Mouse (Mus musculus) midbrain, postnatal 0 days (tissue): ENCODE results near the gene Prok1. TPM values are rescaled to one million over a fixed set of nuclear protein-coding genes. Genes with fewer than 3 reads are reported as not detected.

ENCODE experiments used
- ATAC-seq: fragments of 200-750 bp; cut with Nextera tagmentation; 2 replicates; pipeline ENCODE4 v1.8.0; 2017; ENCODE audit warnings: moderate number of reproducible peaks, mild to moderate bottlenecking, moderate TSS enrichment, moderate library complexity; ENCODE audit not compliant: low FRiP score
- DNase-seq: peaks from one replicate; pipeline ENCODE4 v3.0.0-alpha.2; 2015; ENCODE audit warnings: low spot score
- H3K27ac ChIP-seq: fragments of 300-500 bp; sonication (generic); 2 replicates; pipeline ENCODE4 v1.5.1; 2014; ENCODE audit warnings: low read depth, mild to moderate bottlenecking, low read length, mixed read lengths
- H3K27me3 ChIP-seq: fragments of 300-500 bp; sonication (generic); 2 replicates; pipeline ENCODE4 v1.6.1; 2014; ENCODE audit warnings: low read length, control low read depth, mixed read lengths; ENCODE audit not compliant: insufficient read depth
- H3K36me3 ChIP-seq: fragments of 300-500 bp; sonication (generic); 2 replicates; pipeline ENCODE4 v1.6.1; 2014; ENCODE audit warnings: low read length, control low read depth, mixed read lengths; ENCODE audit not compliant: insufficient read depth
- H3K4me1 ChIP-seq: fragments of 300-500 bp; sonication (generic); 2 replicates; pipeline ENCODE4 v1.6.1; 2014; ENCODE audit warnings: mild to moderate bottlenecking, control low read depth, antibody characterized with exemption, low read length, mixed read lengths; ENCODE audit not compliant: insufficient read depth
- H3K4me2 ChIP-seq: fragments of 300-500 bp; sonication (generic); 2 replicates; pipeline ENCODE4 v1.6.1; 2014; ENCODE audit warnings: low read depth, mild to moderate bottlenecking, low read length, mixed read lengths; ENCODE audit not compliant: poor library complexity, severe bottlenecking
- H3K4me3 ChIP-seq: fragments of 300-500 bp; sonication (generic); 2 replicates; pipeline ENCODE4 v1.5.1; 2014; ENCODE audit warnings: low read depth, mild to moderate bottlenecking, low read length, moderate library complexity
- H3K9ac ChIP-seq: fragments of 300-500 bp; sonication (generic); replicated peaks from 2 replicates; pipeline ENCODE4 v1.6.1; 2014; ENCODE audit warnings: mild to moderate bottlenecking, low read length, moderate library complexity, mixed read lengths; ENCODE audit not compliant: poor library complexity, severe bottlenecking
- H3K9me3 ChIP-seq: fragments of 300-500 bp; sonication (generic); 2 replicates; pipeline ENCODE4 v1.6.1; 2016; ENCODE audit warnings: low read length, control low read depth
- CTCF ChIP-seq: IDR thresholded peaks from 2 replicates; pipeline ENCODE4 v1.5.1; 2016; ENCODE audit warnings: antibody characterized with exemption, mild to moderate bottlenecking
- WGBS: fragments of 180-500 bp; shearing (Covaris S2); extraction: QIAGEN DNeasy Blood & Tissue Kit; methylation state at CpG from one replicate; pipeline ENCODE4 v1.1.7; 2014; 5-methylcytosine and 5-hydroxymethylcytosine counted together
- polyA plus RNA-seq: library from polyadenylated mRNA; unstranded; fragments of >200 nt; fragmentation: Nextera tagmentation; extraction: Ambion mirVana; gene quantifications from 2 replicates; pipeline ENCODE4 v1.2.1, GENCODE M21; 2015
- total RNA-seq: library from RNA; depleted of rRNA; stranded (reverse); fragments of >200 nt; gene quantifications from 2 replicates; pipeline ENCODE4 v1.2.3, GENCODE M21; 2014

Prok1 gene
- total and polyA plus RNA-seq, 2 experiments from 2014 or later: 0.16 to 0.33 TPM

DNA sequence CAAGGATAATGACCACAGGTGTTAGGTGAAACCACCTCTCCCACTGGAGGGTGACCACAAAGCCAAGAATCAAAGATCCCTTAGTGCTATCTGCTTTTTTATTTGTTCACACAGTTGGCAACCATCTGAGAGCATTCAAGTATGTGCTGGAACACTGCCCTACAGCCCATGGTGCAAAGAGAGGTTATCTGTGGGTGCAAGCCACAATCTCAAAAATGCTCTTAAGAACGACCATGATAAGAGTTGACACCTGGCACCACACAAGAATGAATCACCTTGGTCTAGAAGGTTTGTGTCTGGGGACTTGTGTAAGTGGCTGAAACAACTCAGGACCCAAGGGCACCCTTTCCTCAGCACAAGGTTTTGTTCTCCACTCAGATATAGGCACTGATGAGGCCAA, 16.3 kb downstream of the Prok1 start:
- no peak for TF ChIP-seq CTCF
- Histone ChIP-seq H3K27me3 (no peaks in the 10 kb centered on the region), H3K4me1 (no peaks in the 10 kb centered on the region), H3K9ac (no peak overlapping the region), H3K4me2 (no peak overlapping the region), H3K4me3 (no peak overlapping the region), H3K27ac (no peak overlapping the region), H3K9me3 (no peaks in the 10 kb centered on the region), H3K36me3 (no peaks in the 10 kb centered on the region)
- ATAC-seq: no peak
- no peak for DNase-seq
- WGBS: 74% methylated on average over 1 of the region's 1 CpGs

DNA sequence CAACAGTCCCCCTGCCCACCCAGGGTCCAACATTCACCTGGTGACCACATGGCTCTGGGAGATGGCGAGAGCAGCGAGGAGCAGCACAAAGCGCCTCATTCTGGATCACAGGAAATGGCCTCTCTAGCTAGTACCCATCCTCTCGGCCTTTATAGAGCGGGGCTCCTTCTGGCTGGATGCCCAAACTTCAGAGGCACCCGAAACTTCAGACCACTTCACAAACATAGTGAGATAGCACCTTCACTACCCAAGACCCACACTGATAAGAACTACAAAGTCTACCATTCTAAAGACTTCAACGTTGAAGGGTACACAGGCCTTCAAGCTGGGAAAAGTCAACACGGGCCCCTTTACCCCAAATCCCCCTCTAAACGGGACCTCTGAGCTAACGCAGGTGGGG, 17.9 kb downstream of the Prok1 start, which contains the start of gene Cym:
Gene Cym, minus strand, starts transcription at position 125 of the 400 bp plus-strand sequence.
- Histone ChIP-seq H3K36me3 (no peaks in the 10 kb centered on the region), H3K4me1 (no peaks in the 10 kb centered on the region), H3K9ac (no peak within 1 kb of the TSS), H3K4me2 (no peak within 1 kb of the TSS), H3K27me3 (no peaks in the 10 kb centered on the region), H3K9me3 (no peaks in the 10 kb centered on the region), H3K27ac (no peak within 1 kb of the TSS), H3K4me3 (no peak within 1 kb of the TSS)
- no peak for DNase-seq
- no peak for TF ChIP-seq CTCF
- 90% methylated on average over 10 of the region's 10 CpGs for WGBS
- no peak for ATAC-seq

DNA sequence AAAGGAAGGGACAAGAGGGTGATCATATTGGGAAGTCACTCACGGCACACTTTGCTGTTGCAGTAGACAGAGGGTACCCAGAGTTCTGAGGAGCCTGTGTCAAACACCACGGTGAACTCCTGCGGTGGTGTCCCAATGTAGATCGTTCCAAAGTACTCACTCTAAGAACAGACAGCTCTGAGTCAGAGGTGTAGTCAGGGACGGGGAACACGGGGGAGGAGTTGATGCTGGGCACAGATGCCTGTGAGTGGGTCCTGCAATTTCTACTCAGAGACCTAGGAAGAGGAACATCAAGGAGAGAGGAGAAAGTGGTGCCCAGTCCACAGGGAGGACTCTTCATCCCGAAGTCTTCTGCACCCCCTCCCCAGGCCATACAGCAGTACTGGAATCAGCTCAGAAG, 20.9 kb downstream of the Prok1 start:
- Histone ChIP-seq H3K4me1 (no peaks in the 10 kb centered on the region), H3K4me3 (no peak overlapping the region), H3K27me3 (no peaks in the 10 kb centered on the region), H3K9ac (no peak overlapping the region), H3K9me3 (no peaks in the 10 kb centered on the region), H3K4me2 (no peak overlapping the region), H3K27ac (no peak overlapping the region), H3K36me3 (no peaks in the 10 kb centered on the region)
- 96% methylated on average over 7 of the region's 7 CpGs for WGBS
- DNase-seq: no peak
- TF ChIP-seq CTCF: no peak
- ATAC-seq: no peak

DNA sequence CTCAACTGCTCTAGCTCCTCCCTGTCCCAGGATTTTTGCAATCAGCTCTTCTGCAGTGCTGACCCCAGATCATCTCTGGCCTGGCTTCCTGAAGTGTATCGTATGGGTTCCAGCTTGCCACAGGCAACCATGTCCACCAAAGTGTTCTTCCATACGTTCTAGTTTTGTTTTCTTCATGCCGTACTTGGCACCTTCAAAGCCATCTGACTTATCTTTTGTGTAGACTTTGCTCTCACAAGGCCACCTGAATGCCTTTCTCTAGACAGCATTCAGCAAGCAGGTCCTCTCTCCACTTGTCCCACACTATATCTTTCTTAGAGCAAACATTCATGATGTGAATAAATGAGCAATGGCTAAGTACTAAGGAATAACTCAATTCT, 22.4 kb downstream of the Prok1 start:
- no peak for ATAC-seq
- TF ChIP-seq CTCF: no peak
- no peaks in the 10 kb centered on the region for H3K9me3 ChIP-seq
- DNase-seq: no peak
- no peak overlapping the region for H3K27ac ChIP-seq
- 84% methylated on average over 3 of the region's 3 CpGs for WGBS
- no peak overlapping the region for H3K4me3 ChIP-seq
- H3K36me3 ChIP-seq: no peaks in the 10 kb centered on the region
- H3K4me1 ChIP-seq: no peaks in the 10 kb centered on the region
- H3K9ac ChIP-seq: no peak overlapping the region
- H3K27me3 ChIP-seq: no peaks in the 10 kb centered on the region
- no peak overlapping the region for H3K4me2 ChIP-seq

DNA sequence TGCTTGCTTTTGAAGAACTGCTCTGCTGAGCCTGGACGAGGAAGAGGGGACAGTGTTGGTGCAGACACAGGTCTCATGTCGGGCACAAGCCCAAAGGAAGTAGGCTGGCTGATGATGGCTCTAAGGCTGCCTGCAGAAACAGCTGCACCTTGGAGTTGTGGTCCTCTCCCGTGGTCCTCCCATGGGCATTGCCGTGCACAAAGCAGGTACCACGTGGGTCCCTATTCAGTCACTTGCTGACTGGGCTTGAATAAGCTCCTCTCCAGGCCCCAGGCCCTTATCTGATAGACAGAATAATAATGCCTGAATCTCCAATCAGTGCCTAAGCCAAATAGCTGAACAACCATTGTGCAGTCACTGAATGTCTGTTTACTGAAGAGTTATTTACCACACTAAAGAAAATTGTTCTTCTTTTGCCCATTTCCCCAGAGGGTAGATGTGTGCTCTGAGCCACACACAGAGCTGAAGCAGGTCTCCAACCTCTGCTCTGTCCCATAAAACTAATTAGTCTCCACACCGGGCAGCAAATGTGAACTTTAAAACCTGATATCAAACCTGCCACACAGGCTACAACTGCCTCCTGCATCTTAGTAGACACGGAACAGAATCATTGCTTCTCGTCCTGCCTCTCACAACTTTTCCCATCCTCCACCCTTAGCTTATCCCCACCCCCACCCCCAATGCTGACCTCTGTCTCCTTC, 23.0 kb downstream of the Prok1 start:
- 71% methylated on average over 8 of the region's 8 CpGs for WGBS
- no peak for DNase-seq

DNA sequence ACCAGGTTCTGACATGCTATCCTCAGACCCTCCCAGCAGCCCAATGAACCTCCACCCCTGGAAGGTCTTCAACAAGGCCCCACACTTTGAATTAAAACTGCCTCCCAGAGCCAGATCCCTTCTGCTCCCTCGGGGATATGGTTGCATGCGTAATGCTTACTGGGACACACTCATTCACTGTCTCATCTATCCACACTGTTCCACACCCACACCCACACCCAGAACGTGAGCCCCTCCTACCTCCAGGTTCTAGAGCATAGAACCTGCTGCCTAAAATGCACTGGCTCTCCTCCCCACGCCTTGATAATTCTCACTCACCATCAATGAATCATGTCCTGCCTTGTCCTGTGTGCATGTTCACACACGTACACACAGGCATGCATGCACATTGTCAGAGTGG, 24.9 kb downstream of the Prok1 start:
- DNase-seq (no peak), ATAC-seq (no peak)
- TF ChIP-seq CTCF: no peak
- no peaks in the 10 kb centered on the region for H3K27me3 ChIP-seq
- no peak overlapping the region for H3K27ac ChIP-seq
- H3K4me1 ChIP-seq: no peaks in the 10 kb centered on the region
- WGBS: 87% methylated on average over 5 of the region's 5 CpGs
- H3K4me3 ChIP-seq: no peak overlapping the region
- no peaks in the 10 kb centered on the region for H3K36me3 ChIP-seq
- H3K4me2 ChIP-seq: no peak overlapping the region
- no peak overlapping the region for H3K9ac ChIP-seq
- H3K9me3 ChIP-seq: no peaks in the 10 kb centered on the region

More for the DNA sequence above, 23.0 kb downstream of the Prok1 start:
- Histone ChIP-seq H3K4me2 (no peak overlapping the region), H3K4me3 (no peak overlapping the region), H3K9ac (no peak overlapping the region), H3K27ac (no peak overlapping the region), H3K36me3 (no peaks in the 10 kb centered on the region), H3K4me1 (no peaks in the 10 kb centered on the region), H3K27me3 (no peaks in the 10 kb centered on the region), H3K9me3 (no peaks in the 10 kb centered on the region)
- TF ChIP-seq CTCF: no peak
- no peak for ATAC-seq
